Mouse (Mus musculus): ENCODE data around the gene Vmn1r125.
"Not testable (repeated sequence)": the region's sequence is repeated elsewhere in the genome, so short reads cannot be mapped to it uniquely, and the experiment has no call there.

Gene Vmn1r125

GRCm38 (mm10) chr7:21271879-21272278 lies at the start of gene Vmn1r125:
TSS of gene Vmn1r125 (plus strand) at chr7:21272179.
- not testable (repeated sequence) for DNase-seq

- not testable (repeated sequence) for DNase-seq
These were observed 11.5 kb upstream of the Vmn1r125 start, which contains the start of gene Vmn1r124 for GRCm38 (mm10) chr7:21260517-21260916. TSS of gene Vmn1r124 (minus strand) at chr7:21260617.

- DNase-seq: not testable (repeated sequence)
These were observed 29.4 kb downstream of the Vmn1r125 start, which contains the start of gene Vmn1r126 for GRCm38 (mm10) chr7:21301367-21301766. TSS of gene Vmn1r126 (minus strand) at chr7:21301467.

- DNase-seq: not testable (repeated sequence)
These were observed 47.8 kb downstream of the Vmn1r125 start, which contains the start of gene Vmn1r127 for GRCm38 (mm10) chr7:21319761-21320160. TSS of gene Vmn1r127 (minus strand) at chr7:21319861.

Measured in cerebellum, adult 9-11 months (tissue).